Mouse (Mus musculus) embryonic fibroblast, embryonic 13.5 days (primary cell): Measurements from ENCODE around the gene Ndufa7.

ENCODE experiments used
- CTCF ChIP-seq: IDR thresholded peaks from 2 replicates; pipeline ENCODE4 v1.5.1; 2011; ENCODE audit warnings: mild to moderate bottlenecking, control low read depth, low read length, moderate library complexity, borderline replicate concordance; ENCODE audit not compliant: insufficient read depth
- POLR2A ChIP-seq: IDR thresholded peaks from 2 replicates; pipeline ENCODE4 v1.6.1; 2011; ENCODE audit warnings: low read depth, mild to moderate bottlenecking, control low read depth, low read length, moderate library complexity

GRCm38 (mm10) chr17:33783408-33783807 lies 41.0 kb upstream of the Ndufa7 start:
- no peak for TF ChIP-seq POLR2A
- no peak for TF ChIP-seq CTCF
